Mouse (Mus musculus) olfactory bulb, adult 2 months (tissue): Measurements from ENCODE around the gene Ccdc194.

Experiments
- CTCF ChIP-seq: fragments of 200-500 bp; IDR thresholded peaks from 2 replicates; pipeline ENCODE4 v1.5.1; 2012; ENCODE audit warnings: low read depth, mild to moderate bottlenecking, low read length, moderate library complexity; ENCODE audit not compliant: insufficient read depth
- POLR2A ChIP-seq: fragments of 200-500 bp; IDR thresholded peaks from 2 replicates; pipeline ENCODE4 v1.6.1; 2012; ENCODE audit warnings: mild to moderate bottlenecking, low read depth, low read length, moderate library complexity; ENCODE audit not compliant: insufficient read depth

DNA sequence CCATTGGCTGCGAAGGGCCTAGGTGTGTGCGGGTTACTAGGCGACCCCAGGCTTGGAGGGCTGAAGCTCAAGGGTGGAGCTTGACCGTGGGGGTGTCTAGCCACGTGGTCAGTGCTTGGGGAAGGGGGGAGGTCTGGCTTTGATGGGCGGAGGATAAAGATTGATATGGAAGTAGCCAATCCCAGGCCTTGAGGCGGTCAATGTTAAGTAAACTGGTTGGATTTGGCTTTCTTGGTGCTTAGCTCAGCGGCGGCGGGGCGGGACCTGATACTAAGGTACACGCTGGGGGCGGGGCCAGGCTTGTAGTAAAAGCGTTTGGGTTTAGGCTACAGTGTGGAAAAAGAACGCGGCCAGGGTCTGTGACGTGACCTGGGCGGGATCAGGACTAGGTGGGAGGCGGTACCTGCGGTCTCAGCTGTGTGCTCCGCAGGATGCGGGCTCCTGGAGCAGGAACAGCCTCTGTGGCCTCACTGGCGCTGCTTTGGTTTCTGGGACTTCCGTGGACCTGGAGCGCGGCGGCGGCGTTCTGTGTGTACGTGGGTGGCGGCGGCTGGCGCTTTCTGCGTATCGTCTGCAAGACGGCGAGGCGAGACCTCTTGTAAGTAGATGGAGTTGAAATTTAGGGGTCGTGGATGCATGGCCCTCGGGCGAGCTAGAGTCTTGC lies 44.9 kb upstream of the Ccdc194 start:
- no peak for TF ChIP-seq POLR2A
- TF ChIP-seq CTCF, result no peak
